Mouse (Mus musculus) NIH3T3 (cell line): ENCODE measurements around the gene Ptges2.

Experiments used
- DNase-seq: peaks from one replicate; pipeline ENCODE4 v3.0.0-alpha.2; 2012; ENCODE audit warnings: low read depth

Gene Ptges2

DNA sequence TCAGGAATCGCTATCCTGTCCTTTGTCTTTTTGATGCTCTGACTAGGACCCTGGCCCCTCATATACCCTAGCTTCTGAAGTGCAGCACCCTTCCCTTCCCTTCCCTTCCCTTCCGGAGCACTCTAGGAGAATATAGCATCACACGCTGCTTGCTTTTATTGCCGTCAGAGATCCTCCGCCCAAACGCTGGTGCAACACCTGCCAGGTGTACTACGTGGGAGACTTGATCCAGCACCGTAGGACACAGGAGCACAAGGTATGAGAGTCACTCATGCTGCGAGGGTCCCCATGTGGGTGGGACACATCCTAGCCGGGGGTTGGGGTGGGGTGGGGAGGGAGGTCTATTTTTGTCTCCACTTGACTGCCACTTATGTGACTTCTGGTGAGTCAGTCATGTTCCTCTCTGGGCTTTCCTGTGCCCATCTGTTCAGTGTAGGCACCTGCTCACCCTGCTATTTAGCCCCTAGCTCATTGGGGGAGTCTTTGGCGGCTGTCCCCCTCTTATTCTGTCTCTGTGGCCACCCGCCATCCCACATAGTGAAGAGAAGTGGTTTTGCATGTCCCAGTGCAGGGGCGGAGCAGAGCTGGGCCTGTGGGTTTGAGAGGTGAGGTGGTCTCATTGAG, 20.3 kb upstream of the Ptges2 start:
- DNase-seq = no peak

- no peak for DNase-seq
Observed at GRCm38 (mm10) chr2:32376963-32377362, 18.7 kb upstream of the Ptges2 start.

DNA sequence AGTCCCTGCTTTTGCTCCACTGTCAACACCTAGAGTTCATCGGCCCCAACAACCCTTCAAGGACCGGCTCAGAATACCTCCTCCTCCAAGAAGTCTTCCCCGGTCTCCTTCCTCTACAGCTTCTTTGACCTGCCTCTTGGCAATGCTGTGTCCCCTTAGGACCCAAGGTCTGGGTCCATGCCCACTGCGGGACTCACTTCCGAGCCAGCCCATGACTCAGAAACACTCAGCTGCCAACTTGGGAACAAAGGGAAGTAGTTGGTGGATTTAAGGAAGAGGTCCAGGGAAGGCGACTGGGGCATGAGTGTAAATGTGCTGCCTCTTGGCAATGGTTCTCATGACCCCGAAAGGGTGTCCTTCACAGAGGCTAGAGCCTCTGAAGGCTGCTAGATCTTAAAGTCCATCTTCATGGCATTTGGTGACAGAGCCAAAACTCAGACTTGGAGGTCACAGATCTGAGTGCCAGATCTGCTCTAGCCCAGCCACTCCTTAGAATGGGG, 15.6 kb upstream of the Ptges2 start:
- DNase-seq = no peak

- DNase-seq = no peak
Observed at GRCm38 (mm10) chr2:32381141-32381774, 14.4 kb upstream of the Ptges2 start.

GRCm38 (mm10) chr2:32381775-32382223, 13.9 kb upstream of the Ptges2 start, which contains the start of gene 1110008P14Rik:
Gene 1110008P14Rik (minus strand): TSS chr2:32381938.
- DNase-seq = peak; percentile 96

DNA sequence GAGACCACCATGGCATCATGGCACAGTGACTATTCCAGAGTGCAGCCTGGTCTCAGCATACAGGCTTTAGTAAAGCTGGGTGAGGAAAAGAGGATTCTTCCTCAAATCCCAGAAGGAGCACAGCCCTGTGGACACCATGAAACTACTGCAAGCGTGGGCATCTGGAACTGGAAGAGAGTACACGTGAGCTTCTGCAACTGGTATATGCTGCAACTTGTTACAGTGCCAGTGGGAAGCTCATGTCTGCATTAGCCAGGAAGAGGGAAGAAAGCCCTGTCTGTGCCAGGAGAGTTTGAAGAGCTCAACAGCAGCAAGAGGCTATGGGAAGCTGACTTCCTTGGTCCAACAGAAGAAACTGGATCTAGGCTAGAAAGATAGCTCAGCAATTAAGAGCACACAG, 13.0 kb upstream of the Ptges2 start:
- no peak for DNase-seq

- DNase-seq = no peak
Observed at GRCm38 (mm10) chr2:32387706-32388490, 7.8 kb upstream of the Ptges2 start, which contains the start of gene Lcn2. Gene Lcn2 (minus strand): TSS chr2:32388252.

- no peak for DNase-seq
Observed at GRCm38 (mm10) chr2:32389157-32389556, 6.5 kb upstream of the Ptges2 start.

- DNase-seq = peak; percentile 42
Observed at GRCm38 (mm10) chr2:32390871-32391270, 4.8 kb upstream of the Ptges2 start.

DNA sequence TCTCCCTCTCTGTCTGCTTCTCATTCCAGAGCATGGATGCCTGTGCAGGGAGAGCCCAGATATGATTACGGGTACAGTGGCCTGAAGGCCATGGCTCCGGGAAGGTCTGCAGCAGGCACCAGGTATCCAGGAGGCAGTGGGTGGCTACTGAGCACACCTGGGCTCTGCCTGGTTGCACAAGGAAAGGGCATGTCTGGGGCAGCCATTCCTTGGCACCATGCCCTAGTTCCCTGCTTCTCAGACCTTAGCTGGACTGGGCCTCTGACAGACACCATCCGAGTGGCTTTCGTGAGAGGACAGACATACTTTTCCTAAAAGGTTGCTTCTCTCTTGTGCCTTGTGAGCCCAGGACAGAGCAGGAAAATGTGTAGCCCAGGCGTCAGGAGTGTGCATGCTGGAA, 3.6 kb upstream of the Ptges2 start:
- no peak for DNase-seq

DNA sequence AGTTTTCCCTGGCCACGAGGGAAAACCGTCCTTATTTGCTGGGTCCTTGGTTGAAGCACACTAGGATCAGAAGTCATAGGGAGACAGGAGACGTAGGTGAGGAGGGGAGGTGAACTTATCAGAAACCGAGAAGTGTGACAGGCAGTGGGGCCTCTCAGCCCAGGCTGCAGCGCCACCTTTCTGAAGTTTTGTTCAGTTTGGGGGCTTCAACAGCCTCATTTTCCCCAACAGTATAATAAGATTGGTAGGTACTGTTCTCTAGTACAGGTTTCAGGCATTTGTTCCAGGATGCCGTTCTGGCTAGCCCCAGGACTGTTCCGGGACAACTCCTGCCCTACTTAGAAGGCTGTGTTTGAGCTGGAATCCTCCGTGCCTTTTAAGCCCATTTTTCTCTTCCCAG, 723 bp upstream of the Ptges2 start:
- peak; percentile 68 for DNase-seq

DNA sequence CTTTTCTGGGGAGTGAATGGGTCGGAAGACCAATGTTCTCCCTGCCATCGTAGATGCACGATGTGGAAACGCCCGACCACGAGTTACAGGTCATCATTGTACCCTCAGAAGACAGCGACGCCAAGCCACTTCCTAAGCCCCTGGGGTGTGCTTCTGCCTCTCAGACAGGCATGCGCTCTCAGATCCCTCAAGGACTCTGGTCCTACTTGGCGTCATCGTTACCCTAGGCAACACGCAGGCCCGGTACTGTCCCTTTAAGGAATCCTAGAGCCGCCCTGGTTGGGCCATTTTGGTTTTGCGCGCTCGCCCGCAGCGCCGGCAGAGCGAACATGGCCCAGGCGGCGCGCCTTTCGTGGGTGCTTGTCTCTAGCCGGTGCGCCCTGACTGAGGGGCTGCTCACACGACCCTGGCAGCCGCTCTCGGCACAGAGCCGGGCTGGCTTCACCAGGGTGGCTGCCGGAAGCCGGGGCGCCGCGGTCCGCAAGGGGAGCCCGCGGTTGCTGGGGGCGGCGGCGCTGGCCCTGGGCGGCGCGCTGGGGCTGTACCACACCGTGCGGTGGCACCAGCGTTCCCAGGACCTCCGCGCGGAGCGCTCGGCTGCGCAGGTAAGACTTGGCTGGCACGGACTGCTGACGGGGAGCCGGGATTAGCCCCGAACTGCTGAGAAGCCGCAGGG, 388 bp downstream of the Ptges2 start:
- peak; percentile 94 for DNase-seq

GRCm38 (mm10) chr2:32396695-32397094, 999 bp downstream of the Ptges2 start:
- no peak for DNase-seq

DNA sequence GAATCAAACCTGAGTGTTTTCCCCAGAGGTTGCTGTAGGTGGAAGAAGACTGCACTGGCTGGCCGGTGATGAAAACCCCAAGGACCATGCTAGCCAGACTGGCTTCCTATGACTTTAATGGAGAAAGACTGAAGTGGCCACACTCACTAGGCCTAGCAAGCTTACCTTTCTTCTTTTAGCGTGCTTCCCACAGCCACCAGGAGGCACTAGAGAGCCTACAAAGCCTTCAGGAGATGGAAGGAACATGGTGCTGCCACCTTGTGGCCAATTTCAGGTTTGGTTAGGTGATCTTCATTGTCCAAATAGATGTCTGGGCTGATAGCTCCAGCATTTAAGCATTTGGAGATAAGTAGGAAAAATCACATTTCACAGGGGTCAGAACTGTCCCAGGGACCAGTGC, 9.0 kb downstream of the Ptges2 start:
- peak; percentile 99 for DNase-seq

- no peak for DNase-seq
Observed at GRCm38 (mm10) chr2:32407144-32407824, 11.6 kb downstream of the Ptges2 start.

GRCm38 (mm10) chr2:32408429-32409424, 13.0 kb downstream of the Ptges2 start:
- peak; percentile 49 for DNase-seq

- DNase-seq = no peak
Observed at GRCm38 (mm10) chr2:32411407-32411806, 15.7 kb downstream of the Ptges2 start.

DNA sequence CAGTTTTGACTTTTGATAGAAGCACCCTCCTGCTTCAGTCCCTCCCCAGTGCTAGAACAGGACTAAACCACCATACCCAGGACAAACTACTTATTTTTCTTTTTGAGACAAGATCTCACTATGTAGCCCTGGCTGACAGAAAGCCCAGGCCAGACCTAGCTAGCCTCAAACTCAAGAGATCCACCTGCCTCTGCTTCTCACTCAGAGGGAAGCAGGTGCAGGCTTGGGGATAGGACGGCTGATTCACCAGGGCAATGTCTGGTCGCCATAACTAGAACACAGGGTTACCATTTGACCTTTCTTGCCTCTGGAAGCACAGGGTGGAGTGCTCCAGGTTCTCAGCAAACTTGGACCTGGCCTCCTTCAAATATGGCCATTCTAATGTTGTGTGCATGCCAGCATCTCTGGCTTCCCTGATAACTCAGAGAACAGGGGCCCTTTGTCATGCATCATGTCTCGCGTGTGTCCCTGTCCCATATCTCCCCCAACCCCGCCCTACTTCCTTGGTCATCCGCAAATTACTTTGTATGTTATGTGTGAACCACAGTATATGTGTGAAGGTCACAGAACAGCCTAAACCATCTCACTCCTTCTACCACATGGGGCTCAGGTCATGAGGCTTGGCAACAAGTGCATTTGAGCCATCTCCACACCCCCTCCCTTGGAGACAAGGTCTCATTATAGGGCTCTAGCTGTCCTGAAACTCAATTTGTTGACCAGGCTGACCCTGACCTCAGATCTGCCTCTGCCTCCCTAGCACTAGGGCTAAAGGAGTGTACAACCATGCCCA, 17.2 kb downstream of the Ptges2 start:
- no peak for DNase-seq

DNA sequence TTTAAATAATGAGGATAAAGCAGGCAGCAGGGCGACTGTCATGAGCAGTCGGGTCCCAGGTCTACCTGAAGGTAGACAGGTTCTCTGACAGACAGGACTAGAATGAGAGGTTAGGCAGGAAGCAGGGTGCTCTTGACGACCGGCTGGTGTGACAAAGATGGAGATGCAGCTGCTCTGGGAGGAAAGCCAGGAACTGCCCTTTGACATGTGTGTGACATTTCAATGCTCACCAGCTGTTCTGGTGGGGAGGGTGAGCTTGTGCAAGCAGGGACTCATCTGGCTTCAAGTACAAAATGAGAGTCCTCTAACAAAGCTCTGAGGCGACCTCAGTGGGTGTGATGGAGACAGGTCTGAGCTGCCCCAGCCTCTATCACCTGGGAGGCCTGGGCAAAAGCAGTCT, 18.2 kb downstream of the Ptges2 start:
- no peak for DNase-seq

- no peak for DNase-seq
Observed at GRCm38 (mm10) chr2:32415801-32416200, 20.1 kb downstream of the Ptges2 start.
